Mouse (Mus musculus) monocyte, adult 59 days (primary cell): ENCODE results near the gene Pdx1. TPM values are rescaled to one million over a fixed set of nuclear protein-coding genes. Genes with fewer than 3 reads are reported as not detected.

ENCODE experiments used
- total RNA-seq, 2 experiments: library from RNA; stranded (reverse); gene quantifications; one replicate each; pipeline ENCODE4 v1.2.4; 2023

Gene Pdx1
- not detected for total RNA-seq

GRCm38 (mm10) chr5:147269926-147270672, at the start of gene Pdx1:
TSS of gene Pdx1 (plus strand) at chr5:147269959.

DNA sequence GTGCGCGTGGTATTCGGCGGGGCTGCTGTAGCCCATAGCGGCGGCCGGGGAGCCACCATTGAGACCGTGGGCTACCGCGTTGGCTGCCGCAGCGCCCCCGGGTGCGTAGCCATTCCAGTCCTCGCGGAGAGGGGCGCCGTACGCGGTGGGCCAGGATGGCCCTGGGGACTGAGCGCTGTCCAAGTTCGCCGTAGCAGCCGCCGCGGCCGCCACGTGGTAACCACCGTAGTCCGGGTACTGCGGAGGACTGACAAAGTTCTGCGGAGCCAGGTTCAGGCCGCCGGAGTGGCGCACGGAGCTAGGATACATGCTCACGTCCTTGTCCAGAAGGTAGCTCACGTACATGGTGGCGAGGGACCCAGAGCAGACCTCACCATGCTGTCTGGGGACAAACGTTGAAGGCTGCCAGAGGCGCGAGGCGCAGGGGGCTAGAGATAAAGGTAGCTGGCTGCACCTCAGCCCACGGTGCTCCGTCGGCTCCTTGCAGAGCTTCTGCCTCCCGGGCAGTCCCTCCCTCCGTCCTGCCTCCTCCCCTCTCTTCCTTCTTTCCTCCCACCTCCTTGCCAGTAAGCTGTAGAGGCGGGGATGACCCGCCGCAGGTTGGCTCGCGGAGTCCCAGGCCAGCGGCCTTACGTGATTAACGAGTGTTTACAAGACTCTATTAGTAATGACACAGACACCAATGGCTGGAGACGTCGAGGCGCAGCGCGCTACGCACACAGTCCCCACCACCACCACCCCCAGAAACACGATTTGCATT, 37.1 kb downstream of the Pdx1 start, which contains the start of gene Cdx2:
Gene Cdx2, minus strand, starts transcription at position 633 of the 760 bp plus-strand sequence.

DNA sequence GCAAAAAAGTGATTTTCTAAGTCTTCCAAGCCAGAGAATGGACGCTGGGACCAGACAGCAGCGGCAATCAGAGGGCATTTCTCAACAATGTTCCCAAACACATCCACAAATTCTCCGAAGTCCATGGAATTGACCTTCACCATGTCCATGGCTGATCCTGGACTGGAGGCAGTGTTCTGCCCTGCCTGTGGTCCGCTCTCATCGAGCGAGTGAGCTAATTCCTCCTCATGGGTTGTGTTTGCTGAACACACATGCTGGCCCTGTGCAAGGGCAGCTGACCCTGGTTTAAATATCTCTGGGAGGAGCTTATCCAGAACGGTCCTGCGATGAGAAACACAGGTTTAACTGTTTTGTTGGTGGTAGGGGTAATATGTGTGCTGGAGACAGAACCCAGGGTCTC, 52.4 kb downstream of the Pdx1 start, which contains the start of gene Urad:
Gene Urad, minus strand, starts transcription at position 258 of the 400 bp plus-strand sequence.

Other genes starting within 250 kb of the Pdx1 start
- gene Lnx2, start 193.4 kb upstream of the Pdx1 start, total RNA-seq: 1 to 10 TPM; 4.8 to 6.6 TPM
- 100 to 1,000 TPM in 1 of 2 experiments, 10 to 100 TPM in 1; 88.3 to 102 TPM for gene Polr1d, start 192.9 kb upstream of the Pdx1 start, total RNA-seq
- not detected for gene Gsx1, start 81.3 kb upstream of the Pdx1 start, total RNA-seq
- gene Cdx2, start 37.3 kb downstream of the Pdx1 start, total RNA-seq: not detected
- gene Urad, start 52.5 kb downstream of the Pdx1 start, total RNA-seq: not detected
- 10 to 100 TPM; 40.8 to 48.5 TPM for gene Flt3, start 130.5 kb downstream of the Pdx1 start, total RNA-seq
- gene Pan3, start 160.2 kb downstream of the Pdx1 start, total RNA-seq: 100 to 1,000 TPM; 273 to 280 TPM